Comparison of ENCODE assay signal across 38 mouse cellular contexts in the genomic region with DNA sequence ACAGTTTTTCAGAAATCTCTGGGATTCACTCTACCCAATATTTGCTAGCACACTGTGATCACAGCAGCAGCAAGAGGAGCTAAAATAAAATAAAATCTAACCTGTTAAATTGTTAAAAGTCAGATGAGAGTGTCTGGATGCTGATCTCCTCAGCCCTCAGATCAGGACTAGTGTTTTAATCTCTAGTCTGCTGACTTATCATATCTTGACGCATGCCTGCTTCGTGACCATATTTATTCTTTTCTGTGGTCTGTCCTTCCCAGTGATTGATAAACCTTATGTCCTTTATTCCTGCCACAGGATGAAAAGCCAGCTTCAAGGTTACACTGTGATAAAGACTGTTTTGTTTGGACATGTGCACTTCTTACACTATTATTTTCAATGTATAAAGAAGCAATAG. TPM values are rescaled to one million over a fixed set of nuclear protein-coding genes. Genes with fewer than 3 reads are reported as not detected.
DNase-seq lines count a peak whose midpoint lies in the region; ATAC-seq and TF ChIP-seq lines count a peak whose summit lies in the region.
"Had no signal": no experiment of that assay in that cellular context is flagged by ENCODE, and none has a peak within 500 bp of the region (broad histone marks: within the 10 kb centered on the region; RNA-seq: fewer than 3 reads in every experiment).

No protein-coding gene starts in this region.

- no peaks in the 10 kb centered on the region for H3K79me2 ChIP-seq in MEL (ENCODE audit: control insufficient read depth, insufficient read depth, low read length, poor library complexity)

- no peaks in the 10 kb centered on the region for H3K27me3 ChIP-seq in heart, embryonic 11.5 days (ENCODE audit: control insufficient read depth, insufficient read depth, low read length)
- H3K27me3 ChIP-seq in MEL (ENCODE audit: control insufficient read depth in 1 of 2, insufficient read depth in 2 of 2, low read length in 2 of 2): no peaks in the 10 kb centered on the region
- no peaks in the 10 kb centered on the region for H3K27me3 ChIP-seq in liver, embryonic 15.5 days
- H3K27me3 ChIP-seq: embryonic facial prominence, embryonic 15.5 days; forebrain, embryonic 15.5 days; hindbrain, embryonic 15.5 days; neural tube, embryonic 12.5 days had no signal

- TF ChIP-seq POLR2A in MEL (IDR thresholded peaks at IDR 0.05; ENCODE audit: control insufficient read depth in 1 of 2, insufficient read depth in 1 of 2, low read depth in 1 of 2, low read length in 2 of 2, poor library complexity in 1 of 2): no peak

- ATAC-seq in heart, embryonic 11.5 days (replicated peaks; ENCODE audit: insufficient number of reproducible peaks, low FRiP score, low TSS enrichment): no peak
- ATAC-seq in liver, embryonic 15.5 days (ENCODE audit: insufficient read depth): no peak
- ATAC-seq: forebrain, embryonic 15.5 days; inflammation-experienced regulatory T-cells, adult 6 months; midbrain, embryonic 16.5 days had no signal

- DNase-seq in adrenal gland, adult 2 months: peak; percentile 78
- no peak for DNase-seq in adrenal gland, adult 18-20 months (ENCODE audit: low spot score in 2 of 2)
- DNase-seq in heart, adult 11 months: no peak
- DNase-seq in MEL (ENCODE audit: low read depth, low spot score): no peak
- no peak for DNase-seq in layer of hippocampus, adult 9-10 months (ENCODE audit: low spot score)
- DNase-seq: cerebellum, adult 8-10 months; cerebellum, postnatal 25 days; gastrocnemius, postnatal 25 days; heart, adult 18-20 months; kidney, adult 11 months; kidney, postnatal 14 days; lung, postnatal 36 days; thymus, adult 2 months; thymus, postnatal 4 days had no signal

- no peak for TF ChIP-seq RAD21 in MEL (IDR thresholded peaks at IDR 0.05; ENCODE audit: low read depth, low read length)

- H3K27ac ChIP-seq in heart, embryonic 11.5 days (ENCODE audit: low read depth, low read length): peak overlapping the region; percentile 42
- no peak overlapping the region for H3K27ac ChIP-seq in MEL (ENCODE audit: control insufficient read depth, low read depth, low read length)
- peak overlapping the region; percentile 81 for H3K27ac ChIP-seq in liver, embryonic 15.5 days (replicated peaks)
- H3K27ac ChIP-seq: embryonic facial prominence, embryonic 10.5 days; embryonic facial prominence, embryonic 15.5 days; forebrain, embryonic 15.5 days; hindbrain, embryonic 15.5 days; neural tube, embryonic 12.5 days had no signal

- no peak overlapping the region for H3K4me2 ChIP-seq in heart, embryonic 11.5 days
- H3K4me2 ChIP-seq in liver, embryonic 15.5 days: peak overlapping the region; percentile 52
- H3K4me2 ChIP-seq: embryonic facial prominence, embryonic 15.5 days; forebrain, embryonic 15.5 days; hindbrain, embryonic 15.5 days; midbrain, embryonic 11.5 days; neural tube, embryonic 12.5 days had no signal

- 18% methylated on average over 2 of the region's 2 CpGs for WGBS in heart, embryonic 11.5 days (ENCODE audit: insufficient replicate concordance)
- 54% methylated on average over 2 of the region's 2 CpGs for WGBS in liver, embryonic 15.5 days (ENCODE audit: insufficient replicate concordance)

- no peaks in the 10 kb centered on the region for H3K9me3 ChIP-seq in heart, embryonic 11.5 days (replicated peaks; ENCODE audit: control insufficient read depth, low read length)
- H3K9me3 ChIP-seq in MEL (replicated peaks; ENCODE audit: insufficient read depth, low read length): no peaks in the 10 kb centered on the region
- no peaks in the 10 kb centered on the region for H3K9me3 ChIP-seq in liver, embryonic 15.5 days (replicated peaks)
- H3K9me3 ChIP-seq: embryonic facial prominence, embryonic 10.5 days; embryonic facial prominence, embryonic 15.5 days; forebrain, embryonic 15.5 days; hindbrain, embryonic 15.5 days; neural tube, embryonic 12.5 days had no signal

- H3K4me3 ChIP-seq in heart, embryonic 11.5 days (ENCODE audit: low read depth, low read length): no peak overlapping the region
- H3K4me3 ChIP-seq in MEL (ENCODE audit: control insufficient read depth in 1 of 2, insufficient read depth in 1 of 2, low read depth in 2 of 2, low read length in 2 of 2): no peak overlapping the region
- H3K4me3 ChIP-seq in liver, embryonic 15.5 days (replicated peaks): no peak overlapping the region
- H3K4me3 ChIP-seq: embryonic facial prominence, embryonic 10.5 days; embryonic facial prominence, embryonic 15.5 days; forebrain, embryonic 15.5 days; hindbrain, embryonic 15.5 days; myocyte; neural tube, embryonic 12.5 days had no signal

- TF ChIP-seq EP300 in MEL (IDR thresholded peaks at IDR 0.05; ENCODE audit: low read depth in 1 of 2, low read length in 2 of 2): no peak

- no peak for TF ChIP-seq CTCF in MEL (IDR thresholded peaks at IDR 0.05 in 2 of 3, conservative IDR thresholded peaks at IDR 0.05 in 1 of 3; ENCODE audit: control insufficient read depth in 1 of 3, insufficient read depth in 1 of 3, low read depth in 2 of 3, low read length in 3 of 3, poor library complexity in 1 of 3, severe bottlenecking in 1 of 3)

- no peak overlapping the region for H3K9ac ChIP-seq in heart, embryonic 11.5 days (ENCODE audit: low read depth, low read length)
- no peak overlapping the region for H3K9ac ChIP-seq in MEL (ENCODE audit: control insufficient read depth, low read depth, low read length, poor library complexity, severe bottlenecking)
- no peak overlapping the region for H3K9ac ChIP-seq in liver, embryonic 15.5 days
- H3K9ac ChIP-seq: embryonic facial prominence, embryonic 15.5 days; forebrain, embryonic 15.5 days; hindbrain, embryonic 15.5 days; neural tube, embryonic 12.5 days had no signal

- H3K4me1 ChIP-seq in heart, embryonic 11.5 days (ENCODE audit: control insufficient read depth, insufficient read depth, low read length): peaks cover 13% of the 10 kb centered on the region
- peaks cover 0 to 22% of the 10 kb centered on the region in 2 experiments for H3K4me1 ChIP-seq in MEL (ENCODE audit: control insufficient read depth in 1 of 2, insufficient read depth in 2 of 2, low read length in 2 of 2)
- peaks cover 46% of the 10 kb centered on the region for H3K4me1 ChIP-seq in liver, embryonic 15.5 days (replicated peaks)
- H3K4me1 ChIP-seq: embryonic facial prominence, embryonic 10.5 days; embryonic facial prominence, embryonic 15.5 days; forebrain, embryonic 15.5 days; hindbrain, embryonic 15.5 days; neural tube, embryonic 12.5 days had no signal

- H3K36me3 ChIP-seq in heart, embryonic 11.5 days (ENCODE audit: control insufficient read depth, insufficient read depth, low read length): no peaks in the 10 kb centered on the region
- H3K36me3 ChIP-seq in MEL (ENCODE audit: control insufficient read depth in 1 of 2, insufficient read depth in 2 of 2, low read length in 2 of 2): peaks cover 0 to 12% of the 10 kb centered on the region in 2 experiments; a peak in 2 of 4 replicates
- H3K36me3 ChIP-seq in liver, embryonic 15.5 days (replicated peaks): no peaks in the 10 kb centered on the region
- H3K36me3 ChIP-seq: embryonic facial prominence, embryonic 10.5 days; embryonic facial prominence, embryonic 15.5 days; forebrain, embryonic 15.5 days; G1E; hindbrain, embryonic 15.5 days; neural tube, embryonic 12.5 days had no signal

TF ChIP-seq in MEL, 35 proteins besides CTCF, POLR2A, EP300 and RAD21:
- TF ChIP-seq GATA1 (IDR thresholded peaks at IDR 0.05; ENCODE audit: low read depth, low read length): 0 out of 2 replicates have a peak, but pooled peaks have one; percentile 19
- TF ChIP-seq KAT2A (conservative IDR thresholded peaks at IDR 0.05; ENCODE audit: low read depth, low read length): no peak

RNA-seq across cellular contexts. Expression of gene Hsd3b1, which starts 1.5 kb away (rescaled TPM):
- over 10,000 TPM; 12,384 to 13,319 TPM for total RNA-seq in adrenal gland, adult 2 months (2021)
- polyA plus RNA-seq in adrenal gland, adult 2 months (2012; rRNA removed): 2,936 and 3,465 TPM in 2 replicates
- total RNA-seq in adrenal gland, adult 18-20 months (2021): over 10,000 TPM in 1 of 2 experiments, 1,000 to 10,000 TPM in 1; 7,764 to 16,960 TPM
- polyA plus RNA-seq in heart, embryonic 11.5 days (2014; fragmentation: Nextera tagmentation; extraction: Ambion mirVana): 1.2 and 2.5 TPM in 2 replicates
- total RNA-seq in MEL (2012; rRNA removed): 0.10 TPM in 1 of 2 replicates, not detected in the other
- polyA plus RNA-seq in MEL (2012; ENCODE audit: insufficient read depth in 1 of 2, insufficient read length in 2 of 2, low read depth in 1 of 2, low replicate concordance in 2 of 2, missing spikeins in 1 of 2): under 1 TPM in 1 of 2 experiments, not detected in 1; 0.04 TPM
- polyA plus RNA-seq in liver, embryonic 15.5 days (2015; fragmentation: Nextera tagmentation; extraction: Ambion mirVana): 25.6 and 31.3 TPM in 2 replicates
- total RNA-seq: G1E; gastrocnemius, postnatal 25 days; heart, adult 18-20 months; hematopoietic stem cell, adult 5-6 weeks; layer of hippocampus, postnatal 10 days; left cerebral cortex, adult 18-20 months; left cerebral cortex, postnatal 14 days; megakaryocyte, adult 5-6 weeks had no signal
- polyA plus RNA-seq: embryonic facial prominence, embryonic 15.5 days; forebrain, embryonic 15.5 days; frontal cortex, adult 2 months; G1E; hindbrain, embryonic 15.5 days; inflammation-experienced regulatory T-cells, adult 6 months; kidney, embryonic 14.5 days; lung, embryonic 16.5 days; midbrain, embryonic 16.5 days; myocyte had no signal

RNA-seq across cellular contexts. Expression of gene Hao2, which starts 35.0 kb away (rescaled TPM):
- total RNA-seq in adrenal gland, adult 2 months (2021): 100 to 1,000 TPM; 211 to 479 TPM
- 8.8 and 10.9 TPM in 2 replicates for polyA plus RNA-seq in adrenal gland, adult 2 months (2012; rRNA removed)
- 100 to 1,000 TPM; 331 to 334 TPM for total RNA-seq in adrenal gland, adult 18-20 months (2021)
- 0.07 and 0.24 TPM in 2 replicates for polyA plus RNA-seq in heart, embryonic 11.5 days (2014; fragmentation: Nextera tagmentation; extraction: Ambion mirVana)
- not detected in 2 replicates for total RNA-seq in MEL (2012; rRNA removed)
- not detected for polyA plus RNA-seq in MEL (2012; ENCODE audit: insufficient read depth in 1 of 2, insufficient read length in 2 of 2, low read depth in 1 of 2, low replicate concordance in 2 of 2, missing spikeins in 1 of 2)
- 10.9 and 14.4 TPM in 2 replicates for polyA plus RNA-seq in liver, embryonic 15.5 days (2015; fragmentation: Nextera tagmentation; extraction: Ambion mirVana)
- total RNA-seq: G1E; gastrocnemius, postnatal 25 days; heart, adult 18-20 months; hematopoietic stem cell, adult 5-6 weeks; layer of hippocampus, postnatal 10 days; left cerebral cortex, adult 18-20 months; left cerebral cortex, postnatal 14 days; megakaryocyte, adult 5-6 weeks had no signal
- polyA plus RNA-seq: embryonic facial prominence, embryonic 10.5 days; embryonic facial prominence, embryonic 15.5 days; forebrain, embryonic 15.5 days; frontal cortex, adult 2 months; G1E; heart, embryonic 16.5 days; inflammation-experienced regulatory T-cells, adult 6 months; limb, embryonic 11.5 days; midbrain, embryonic 11.5 days; midbrain, embryonic 16.5 days; myocyte had no signal

RNA-seq across cellular contexts. Expression of gene Hsd3b6, which starts 43.8 kb away (rescaled TPM):
- 100 to 1,000 TPM in 1 of 2 experiments, 10 to 100 TPM in 1; 75.9 to 236 TPM for total RNA-seq in adrenal gland, adult 2 months (2021)
- 25.3 and 27.1 TPM in 2 replicates for polyA plus RNA-seq in adrenal gland, adult 2 months (2012; rRNA removed)
- 100 to 1,000 TPM in 1 of 2 experiments, 10 to 100 TPM in 1; 78.7 to 201 TPM for total RNA-seq in adrenal gland, adult 18-20 months (2021)
- polyA plus RNA-seq in heart, embryonic 11.5 days (2014; fragmentation: Nextera tagmentation; extraction: Ambion mirVana): 79.8 and 85.2 TPM in 2 replicates
- total RNA-seq in MEL (2012; rRNA removed): not detected in 2 replicates
- not detected for polyA plus RNA-seq in MEL (2012; ENCODE audit: insufficient read depth in 1 of 2, insufficient read length in 2 of 2, low read depth in 1 of 2, low replicate concordance in 2 of 2, missing spikeins in 1 of 2)
- polyA plus RNA-seq in liver, embryonic 15.5 days (2015; fragmentation: Nextera tagmentation; extraction: Ambion mirVana): 4.4 and 6.2 TPM in 2 replicates
- total RNA-seq: gastrocnemius, adult 18-20 months; gastrocnemius, postnatal 25 days; heart, adult 18-20 months; hematopoietic stem cell, adult 5-6 weeks; layer of hippocampus, postnatal 10 days; left cerebral cortex, adult 18-20 months; left cerebral cortex, postnatal 14 days; liver, adult 2 months; megakaryocyte, adult 5-6 weeks had no signal
- polyA plus RNA-seq: frontal cortex, adult 2 months; G1E; inflammation-experienced regulatory T-cells, adult 6 months; liver, adult 2 months; myocyte had no signal

Comparison
In these comparisons a context has a peak if more than half of its experiments do, and no peak if none do; other contexts are left out.
1. RNA of gene Hsd3b1, which starts 1.5 kb away (polyA plus RNA-seq): 2,936 to 3,465 TPM in adrenal gland, adult 2 months; 25.6 to 31.3 TPM in liver, embryonic 15.5 days, 1.2 to 2.5 TPM in heart, embryonic 11.5 days and 0.04 TPM in MEL; every median in the first group is over 10 times any median in the second.